Mouse (Mus musculus) kidney, postnatal 0 days (tissue): ENCODE results near the gene Ccdc38. TPM values are rescaled to one million over a fixed set of nuclear protein-coding genes. Genes with fewer than 3 reads are reported as not detected.

Source experiments
- ATAC-seq: fragments of 200-750 bp; cut with Nextera tagmentation; replicated peaks from 2 replicates; pipeline ENCODE4 v1.8.0; 2017; ENCODE audit warnings: low read depth, moderate number of reproducible peaks, moderate TSS enrichment, moderate library complexity; ENCODE audit not compliant: low FRiP score
- DNase-seq: peaks from one replicate; pipeline ENCODE4 v3.0.0-alpha.2; 2016; ENCODE audit warnings: low spot score
- H3K27ac ChIP-seq: fragments of 300-500 bp; sonication (generic); 2 replicates; pipeline ENCODE4 v1.5.1; 2014; ENCODE audit warnings: mild to moderate bottlenecking
- H3K27me3 ChIP-seq: fragments of 300-500 bp; sonication (generic); 2 replicates; pipeline ENCODE4 v1.6.1; 2014; ENCODE audit warnings: low read length, mixed read lengths; ENCODE audit not compliant: insufficient read depth
- H3K36me3 ChIP-seq: fragments of 300-500 bp; sonication (generic); 2 replicates; pipeline ENCODE4 v1.6.1; 2014; ENCODE audit warnings: low read length, mixed read lengths; ENCODE audit not compliant: insufficient read depth
- H3K4me1 ChIP-seq: fragments of 300-500 bp; sonication (generic); replicated peaks from 2 replicates; pipeline ENCODE4 v1.6.1; 2014; ENCODE audit warnings: antibody characterized with exemption, low read length, mixed read lengths; ENCODE audit not compliant: insufficient read depth
- H3K4me2 ChIP-seq: fragments of 300-500 bp; sonication (generic); 2 replicates; pipeline ENCODE4 v1.6.1; 2014; ENCODE audit warnings: mild to moderate bottlenecking, low read length, moderate library complexity, mixed read lengths
- H3K4me3 ChIP-seq: fragments of 300-500 bp; sonication (generic); replicated peaks from 2 replicates; pipeline ENCODE4 v1.5.1; 2014; ENCODE audit warnings: low read depth, low read length
- H3K9ac ChIP-seq: fragments of 300-500 bp; sonication (generic); 2 replicates; pipeline ENCODE4 v1.6.1; 2014; ENCODE audit warnings: low read depth, low read length
- H3K9me3 ChIP-seq: fragments of 300-500 bp; sonication (generic); replicated peaks from 2 replicates; pipeline ENCODE4 v1.6.1; 2016; ENCODE audit warnings: low read length, inconsistent platforms, mixed read lengths
- CTCF ChIP-seq: IDR thresholded peaks from 2 replicates; pipeline ENCODE4 v1.5.1; 2016; ENCODE audit warnings: antibody characterized with exemption, low read depth, mild to moderate bottlenecking, moderate library complexity
- WGBS: fragments of 180-500 bp; shearing (Covaris S2); extraction: QIAGEN DNeasy Blood & Tissue Kit; methylation state at CpG from one replicate; pipeline ENCODE4 v1.1.7; 2014; 5-methylcytosine and 5-hydroxymethylcytosine counted together
- polyA plus RNA-seq: library from polyadenylated mRNA; unstranded; fragments of >200 nt; fragmentation: Nextera tagmentation; extraction: Ambion mirVana; gene quantifications from 2 replicates; pipeline ENCODE4 v1.2.1, GENCODE M21; 2015

Ccdc38 gene
- polyA plus RNA-seq, 1 experiment from 2014 or later = 0.26 TPM

DNA sequence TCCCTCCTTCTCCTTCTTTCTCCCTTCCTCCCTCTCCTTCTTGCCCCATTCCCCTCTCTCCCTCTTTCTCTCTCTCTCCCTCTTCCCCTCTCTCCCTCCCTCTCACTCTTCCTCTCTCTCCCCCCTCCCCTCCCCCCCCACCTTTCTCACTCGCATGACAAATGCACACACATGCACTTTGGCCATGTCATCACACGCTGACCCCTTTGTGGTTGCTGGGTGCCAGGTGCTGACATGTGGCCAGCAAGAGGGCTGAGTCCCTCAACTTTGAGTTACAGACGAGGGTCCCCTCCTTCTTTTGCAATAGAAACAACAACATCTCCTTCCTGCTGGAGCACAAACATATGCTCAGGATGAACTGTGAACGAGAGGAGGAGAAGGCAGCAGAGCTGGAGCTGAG, 34.5 kb downstream of the Ccdc38 start:
- no peaks in the 10 kb centered on the region for H3K27me3 ChIP-seq
- 47% methylated on average over 4 of the region's 4 CpGs for WGBS
- ATAC-seq (no peak), DNase-seq (no peak)
- no peaks in the 10 kb centered on the region for H3K4me1 ChIP-seq
- H3K4me3 ChIP-seq = no peak overlapping the region
- no peak for TF ChIP-seq CTCF
- no peak overlapping the region for H3K4me2 ChIP-seq
- no peaks in the 10 kb centered on the region for H3K9me3 ChIP-seq
- H3K27ac ChIP-seq = no peak overlapping the region
- H3K9ac ChIP-seq = no peak overlapping the region
- no peaks in the 10 kb centered on the region for H3K36me3 ChIP-seq

- no peak for TF ChIP-seq CTCF
Observed at GRCm38 (mm10) chr10:93575960-93576359, 35.5 kb downstream of the Ccdc38 start.

GRCm38 (mm10) chr10:93577271-93577886, 36.9 kb downstream of the Ccdc38 start:
- DNase-seq (peak; percentile 92), ATAC-seq (no peak)
- Histone ChIP-seq H3K27me3 (no peaks in the 10 kb centered on the region), H3K4me2 (no peak overlapping the region), H3K9me3 (no peaks in the 10 kb centered on the region), H3K27ac (no peak overlapping the region), H3K4me3 (no peak overlapping the region), H3K9ac (no peak overlapping the region), H3K36me3 (no peaks in the 10 kb centered on the region), H3K4me1 (no peaks in the 10 kb centered on the region)
- WGBS = 66% methylated on average over 13 of the region's 13 CpGs
- peak; percentile 91 for TF ChIP-seq CTCF

More at GRCm38 (mm10) chr10:93575960-93576359, 35.5 kb downstream of the Ccdc38 start:
- H3K27me3 ChIP-seq = no peaks in the 10 kb centered on the region
- no peaks in the 10 kb centered on the region for H3K9me3 ChIP-seq
- H3K9ac ChIP-seq = no peak overlapping the region
- no peak for ATAC-seq
- no peaks in the 10 kb centered on the region for H3K4me1 ChIP-seq
- no peak overlapping the region for H3K4me2 ChIP-seq
- no peak overlapping the region for H3K4me3 ChIP-seq
- whole genome bisulfite sequencing = 88% methylated on average over 8 of the region's 8 CpGs
- no peak for DNase-seq
- no peaks in the 10 kb centered on the region for H3K36me3 ChIP-seq
- H3K27ac ChIP-seq = no peak overlapping the region

DNA sequence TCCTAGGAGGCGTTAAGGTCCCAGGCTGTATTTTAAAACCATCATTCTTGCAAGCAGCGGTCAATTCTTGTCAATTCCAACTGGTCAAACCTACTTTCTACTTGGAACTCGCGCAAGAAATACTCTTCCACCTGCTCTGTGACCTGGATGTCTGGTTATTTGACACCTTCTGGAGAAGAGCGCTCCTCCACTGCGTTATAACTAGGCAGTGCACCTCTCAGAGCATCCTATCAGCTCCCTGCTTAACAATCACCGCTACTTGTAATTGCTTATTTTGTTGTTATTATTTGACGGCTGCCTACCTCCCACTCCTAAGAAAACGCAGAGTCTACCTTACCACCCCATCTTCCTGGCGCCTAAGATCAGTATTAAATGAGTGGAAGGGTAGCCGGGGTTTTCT, 48.4 kb downstream of the Ccdc38 start:
- Histone ChIP-seq H3K27me3 (no peaks in the 10 kb centered on the region), H3K4me3 (peak overlapping the region; percentile 91), H3K4me2 (peak overlapping the region; percentile 84), H3K9ac (peak overlapping the region; percentile 81), H3K36me3 (peaks cover 9% of the 10 kb centered on the region; the same call in 1 of the 2 replicates), H3K9me3 (no peaks in the 10 kb centered on the region), H3K27ac (peak overlapping the region; percentile 77), H3K4me1 (no peaks in the 10 kb centered on the region)
- WGBS = under 1% methylated on average over 11 of the region's 11 CpGs
- peak; percentile 48 for DNase-seq
- no peak for ATAC-seq
- no peak for TF ChIP-seq CTCF

- peaks cover 6% of the 10 kb centered on the region; the same call in 1 of the 2 replicates for H3K36me3 ChIP-seq
- no peaks in the 10 kb centered on the region for H3K27me3 ChIP-seq
- peak within 1 kb of the TSS; percentile 84 for H3K4me2 ChIP-seq
- under 1% methylated on average over 63 of the region's 63 CpGs for WGBS
- no peaks in the 10 kb centered on the region for H3K9me3 ChIP-seq
- TF ChIP-seq CTCF = no peak
- H3K27ac ChIP-seq = peak within 1 kb of the TSS; percentile 77
- peak within 1 kb of the TSS; percentile 91 for H3K4me3 ChIP-seq
- peak within 1 kb of the TSS; percentile 81 for H3K9ac ChIP-seq
- no peaks in the 10 kb centered on the region for H3K4me1 ChIP-seq
- peak; percentile 92 for ATAC-seq
- peak; percentile 94 for DNase-seq
Observed at GRCm38 (mm10) chr10:93589281-93589848, 48.9 kb downstream of the Ccdc38 start, which contains the start of gene Snrpf. Gene Snrpf, minus strand, starts transcription at chr10:93589706.

DNA sequence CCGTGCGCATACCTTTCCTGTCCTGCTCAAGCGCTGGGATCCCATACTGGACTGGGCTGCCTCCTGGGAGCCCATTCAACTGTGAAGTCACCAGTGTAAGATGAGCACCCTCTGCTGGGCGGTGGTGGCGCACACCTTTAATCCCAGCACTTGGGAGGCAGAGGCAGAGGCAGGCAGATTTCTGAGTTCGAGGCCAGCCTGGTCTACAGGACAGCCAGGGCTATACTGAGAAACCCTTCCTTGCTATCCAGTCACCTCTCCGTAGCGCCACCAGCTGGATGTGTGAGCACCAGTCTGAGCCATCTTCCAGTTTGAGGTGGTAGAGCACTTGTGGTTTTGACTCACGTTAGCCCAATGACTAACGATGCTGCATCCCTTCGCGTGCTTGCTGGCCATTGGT, 52.0 kb downstream of the Ccdc38 start:
- Histone ChIP-seq H3K4me1 (no peaks in the 10 kb centered on the region), H3K9ac (no peak overlapping the region), H3K4me3 (no peak overlapping the region), H3K4me2 (no peak overlapping the region), H3K9me3 (no peaks in the 10 kb centered on the region), H3K27me3 (no peaks in the 10 kb centered on the region), H3K36me3 (no peaks in the 10 kb centered on the region), H3K27ac (no peak overlapping the region)
- TF ChIP-seq CTCF = peak; percentile 52
- ATAC-seq (no peak), DNase-seq (no peak)
- WGBS = 60% methylated on average over 12 of the region's 12 CpGs
